Mouse (Mus musculus) embryonic facial prominence, embryonic 13.5 days (tissue): ENCODE measurements around the gene Prpf31. TPM values are rescaled to one million over a fixed set of nuclear protein-coding genes. Genes with fewer than 3 reads are reported as not detected.

Source experiments
- ATAC-seq: fragments of 200-750 bp; cut with Nextera tagmentation; 2 replicates; pipeline ENCODE4 v1.8.0; 2017; ENCODE audit warnings: low read depth; ENCODE audit not compliant: insufficient number of reproducible peaks, insufficient read depth, low FRiP score, low TSS enrichment
- H3K27ac ChIP-seq: fragments of 300-500 bp; sonication (generic); 2 replicates; pipeline ENCODE4 v1.5.1; 2015; ENCODE audit warnings: moderate library complexity, mild to moderate bottlenecking, inconsistent platforms
- H3K27me3 ChIP-seq: fragments of 300-500 bp; sonication (generic); 2 replicates; pipeline ENCODE4 v1.6.1; 2015; ENCODE audit warnings: mild to moderate bottlenecking, inconsistent platforms
- H3K36me3 ChIP-seq: fragments of 300-500 bp; sonication (generic); 2 replicates; pipeline ENCODE4 v1.6.1; 2015; ENCODE audit warnings: mild to moderate bottlenecking, inconsistent platforms
- H3K4me1 ChIP-seq: fragments of 300-500 bp; sonication (generic); 2 replicates; pipeline ENCODE4 v1.6.1; 2015; ENCODE audit warnings: inconsistent platforms
- H3K4me2 ChIP-seq: fragments of 300-500 bp; sonication (generic); 2 replicates; pipeline ENCODE4 v1.6.1; 2015; ENCODE audit warnings: moderate library complexity, mild to moderate bottlenecking, inconsistent platforms
- H3K4me3 ChIP-seq: fragments of 300-500 bp; sonication (generic); 2 replicates; pipeline ENCODE4 v1.5.1; 2015; ENCODE audit warnings: mild to moderate bottlenecking, inconsistent platforms
- H3K9ac ChIP-seq: fragments of 300-500 bp; sonication (generic); 2 replicates; pipeline ENCODE4 v1.6.1; 2015; ENCODE audit warnings: mild to moderate bottlenecking, inconsistent platforms
- H3K9me3 ChIP-seq: fragments of 300-500 bp; sonication (generic); 2 replicates; pipeline ENCODE4 v1.6.1; 2016; ENCODE audit warnings: inconsistent platforms
- WGBS: fragments of 180-500 bp; shearing (Covaris S2); methylation state at CpG from one replicate; pipeline ENCODE4 v1.1.7; 2015; ENCODE audit warnings: mixed read lengths; 5-methylcytosine and 5-hydroxymethylcytosine counted together
- polyA plus RNA-seq: library from polyadenylated mRNA; unstranded; fragments of >200 nt; fragmentation: Nextera tagmentation; extraction: Ambion mirVana; gene quantifications from 2 replicates; pipeline ENCODE4 v1.2.1, GENCODE M21; 2015

The Prpf31 gene
- polyA plus RNA-seq, 1 experiment from 2014 or later: 122 TPM

DNA sequence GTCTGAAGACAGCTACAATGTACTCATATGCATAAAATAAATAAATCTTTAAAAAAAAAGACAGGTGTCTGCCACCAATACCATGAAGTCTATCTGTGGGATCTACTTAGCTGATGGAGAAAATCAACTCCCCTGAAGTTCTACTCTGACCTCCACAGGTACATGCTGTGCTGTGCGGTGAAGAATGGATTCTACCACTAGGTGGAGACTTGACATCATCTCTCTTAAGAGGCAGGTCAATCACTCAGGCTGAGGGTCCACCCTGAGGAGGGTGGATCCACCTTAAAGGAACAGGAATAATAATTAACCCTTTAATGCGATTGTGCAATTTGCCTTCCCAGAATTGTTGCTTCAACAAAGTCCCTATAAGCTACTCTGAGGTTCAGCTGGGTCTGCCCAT is 23.0 kb upstream of the Prpf31 start:
- H3K4me3 ChIP-seq: no peak overlapping the region
- no peak for ATAC-seq
- no peaks in the 10 kb centered on the region for H3K4me1 ChIP-seq
- 22% methylated on average over 2 of the region's 2 CpGs for WGBS
- no peak overlapping the region for H3K9ac ChIP-seq
- no peaks in the 10 kb centered on the region for H3K27me3 ChIP-seq
- H3K9me3 ChIP-seq: no peaks in the 10 kb centered on the region
- H3K27ac ChIP-seq: no peak overlapping the region
- H3K4me2 ChIP-seq: no peak overlapping the region
- H3K36me3 ChIP-seq: no peaks in the 10 kb centered on the region

DNA sequence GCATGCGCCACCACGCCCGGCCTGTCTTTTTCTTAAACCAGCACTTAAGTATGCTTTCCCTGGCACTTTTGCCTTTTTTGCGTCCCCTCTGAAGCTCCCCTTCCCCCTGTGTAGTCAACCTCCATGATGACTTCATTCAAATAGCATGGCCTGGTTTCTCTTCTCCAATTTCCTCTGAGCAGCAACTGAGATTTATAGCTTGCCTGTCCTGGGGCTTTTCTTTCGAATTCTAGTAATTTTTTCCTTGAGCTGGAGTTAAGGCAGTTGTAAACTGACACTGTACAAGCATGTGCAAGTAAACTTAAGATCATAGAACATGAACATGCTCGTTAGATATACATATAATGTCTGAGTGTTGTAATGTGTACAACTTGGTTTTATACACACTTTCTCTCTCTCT is 22.4 kb upstream of the Prpf31 start:
- no peaks in the 10 kb centered on the region for H3K27me3 ChIP-seq
- WGBS: 74% methylated on average over 6 of the region's 6 CpGs

DNA sequence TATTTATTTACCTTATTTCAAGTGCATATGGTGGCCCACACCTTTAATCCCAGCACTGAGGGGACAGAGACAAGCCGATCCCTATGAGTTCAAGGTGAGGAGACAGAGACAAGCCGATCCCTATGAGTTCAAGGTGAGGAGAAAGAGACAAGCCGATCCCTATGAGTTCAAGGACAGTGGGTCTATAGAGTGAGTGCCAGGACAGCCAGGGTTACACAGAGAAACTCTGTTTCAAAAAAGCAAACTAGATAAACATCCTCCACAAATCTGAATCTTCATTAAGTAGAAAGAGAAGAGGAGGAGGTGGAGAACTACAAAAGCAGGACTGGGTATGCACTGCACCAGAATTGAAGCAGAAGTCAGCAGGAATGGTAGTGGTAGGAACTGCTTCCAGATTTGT is 21.1 kb upstream of the Prpf31 start:
- Histone ChIP-seq H3K27ac (no peak overlapping the region), H3K4me3 (no peak overlapping the region), H3K4me1 (no peaks in the 10 kb centered on the region), H3K4me2 (no peak overlapping the region), H3K27me3 (no peaks in the 10 kb centered on the region), H3K9me3 (no peaks in the 10 kb centered on the region), H3K9ac (no peak overlapping the region), H3K36me3 (no peaks in the 10 kb centered on the region)
- WGBS: 91% methylated on average over 3 of the region's 3 CpGs
- ATAC-seq: no peak

More for the DNA sequence above, 22.4 kb upstream of the Prpf31 start:
- Histone ChIP-seq H3K27ac (no peak overlapping the region), H3K4me1 (no peaks in the 10 kb centered on the region), H3K4me2 (no peak overlapping the region), H3K36me3 (no peaks in the 10 kb centered on the region), H3K9ac (no peak overlapping the region), H3K9me3 (no peaks in the 10 kb centered on the region), H3K4me3 (no peak overlapping the region)
- ATAC-seq: no peak

DNA sequence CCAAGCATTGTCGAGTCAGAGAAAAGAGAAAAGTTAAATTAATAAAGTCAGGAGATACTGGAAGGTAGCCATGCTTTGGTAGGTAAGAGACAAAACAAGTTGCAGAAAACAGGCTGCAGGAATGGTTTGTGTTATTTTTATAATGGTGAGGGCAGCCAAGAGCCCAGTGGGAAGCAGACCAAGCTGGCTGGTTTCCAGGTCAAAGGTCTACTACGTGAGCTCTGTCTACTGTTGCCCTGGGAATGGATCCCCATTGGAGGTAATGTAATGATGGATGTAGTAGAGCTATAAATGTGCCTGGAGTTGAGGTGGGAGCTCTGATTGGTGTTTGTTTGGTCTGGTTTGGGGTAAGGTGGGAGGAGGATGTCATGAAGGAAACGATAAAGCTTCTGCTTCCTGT is 20.7 kb upstream of the Prpf31 start:
- H3K27me3 ChIP-seq: no peaks in the 10 kb centered on the region
- WGBS: 68% methylated on average over 3 of the region's 3 CpGs
- no peaks in the 10 kb centered on the region for H3K36me3 ChIP-seq
- no peaks in the 10 kb centered on the region for H3K4me1 ChIP-seq
- no peak overlapping the region for H3K4me3 ChIP-seq
- ATAC-seq: no peak
- H3K9ac ChIP-seq: no peak overlapping the region
- H3K27ac ChIP-seq: no peak overlapping the region
- H3K4me2 ChIP-seq: no peak overlapping the region
- H3K9me3 ChIP-seq: no peaks in the 10 kb centered on the region

DNA sequence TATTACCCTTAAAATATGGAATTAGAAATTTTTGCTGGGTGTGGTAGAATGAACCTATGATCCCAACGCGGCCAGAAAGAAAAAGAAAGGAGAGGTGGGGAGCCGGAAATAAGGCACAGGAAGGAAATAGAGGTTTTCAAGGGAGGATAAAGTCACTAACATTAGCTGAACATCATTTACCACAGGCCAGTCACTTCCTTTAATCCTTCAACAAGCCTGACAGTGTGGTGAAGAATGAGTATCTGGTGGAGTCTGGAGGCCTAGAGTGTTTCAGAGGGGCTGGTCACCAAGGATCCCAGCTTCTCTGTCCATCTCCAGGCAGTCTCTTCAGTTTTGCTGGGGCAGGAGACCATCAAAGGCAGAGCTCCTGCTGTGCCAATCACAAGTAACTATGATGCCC is 19.3 kb upstream of the Prpf31 start:
- WGBS: 85% methylated on average over 3 of the region's 3 CpGs
- H3K9me3 ChIP-seq: no peaks in the 10 kb centered on the region
- no peaks in the 10 kb centered on the region for H3K36me3 ChIP-seq
- no peak overlapping the region for H3K4me3 ChIP-seq
- H3K27ac ChIP-seq: no peak overlapping the region
- no peaks in the 10 kb centered on the region for H3K4me1 ChIP-seq
- no peak for ATAC-seq
- H3K27me3 ChIP-seq: no peaks in the 10 kb centered on the region
- H3K4me2 ChIP-seq: no peak overlapping the region
- H3K9ac ChIP-seq: no peak overlapping the region

DNA sequence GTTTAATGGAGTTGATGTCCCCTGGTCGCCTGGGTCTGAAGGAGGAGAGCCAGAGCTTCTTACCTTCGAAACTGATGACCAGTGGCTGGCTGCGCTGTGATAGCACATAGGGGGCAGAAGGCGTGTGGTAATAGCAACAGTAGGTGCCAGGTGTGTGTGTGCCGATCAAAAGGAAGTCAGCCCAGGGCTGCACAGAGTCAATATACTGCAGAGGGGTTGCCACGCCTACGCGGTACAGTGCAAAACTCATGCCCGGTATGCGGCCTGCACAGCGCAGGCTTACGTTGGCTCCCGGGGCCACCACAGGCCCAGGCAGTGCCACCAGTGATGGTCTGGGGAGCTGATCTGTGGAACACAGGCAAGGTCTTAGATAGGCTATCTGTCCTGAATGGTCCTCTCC is 18.8 kb upstream of the Prpf31 start:
- no peak overlapping the region for H3K9ac ChIP-seq
- H3K4me2 ChIP-seq: no peak overlapping the region
- WGBS: 86% methylated on average over 13 of the region's 13 CpGs
- no peak overlapping the region for H3K4me3 ChIP-seq
- no peak overlapping the region for H3K27ac ChIP-seq
- no peak for ATAC-seq
- H3K36me3 ChIP-seq: no peaks in the 10 kb centered on the region
- no peaks in the 10 kb centered on the region for H3K9me3 ChIP-seq
- no peaks in the 10 kb centered on the region for H3K27me3 ChIP-seq
- no peaks in the 10 kb centered on the region for H3K4me1 ChIP-seq

DNA sequence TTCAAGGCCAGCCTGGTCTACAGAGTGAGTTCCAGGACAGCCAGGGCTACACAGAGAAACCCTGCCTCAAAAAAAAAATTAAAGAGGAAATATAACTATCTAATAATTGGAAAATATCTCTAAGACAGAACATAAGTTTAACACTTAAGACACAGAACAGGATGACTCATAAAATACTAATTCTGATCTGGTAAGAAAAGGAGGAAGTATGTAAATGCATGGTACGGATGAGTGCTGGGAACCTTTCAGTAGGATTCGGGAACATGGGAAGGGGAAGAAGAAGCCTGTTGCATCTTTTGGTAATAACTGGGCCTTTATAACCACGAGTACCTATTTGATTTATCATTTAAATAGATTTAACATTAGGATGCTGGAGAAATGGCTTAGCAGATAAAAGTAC is 15.8 kb upstream of the Prpf31 start:
- H3K4me3 ChIP-seq: no peak overlapping the region
- no peaks in the 10 kb centered on the region for H3K27me3 ChIP-seq
- peaks cover 6% of the 10 kb centered on the region for H3K4me1 ChIP-seq
- H3K9ac ChIP-seq: no peak overlapping the region
- no peak for ATAC-seq
- peaks cover 3% of the 10 kb centered on the region; the same call in 1 of the 2 replicates for H3K36me3 ChIP-seq
- 71% methylated on average over 3 of the region's 3 CpGs for WGBS
- H3K9me3 ChIP-seq: no peaks in the 10 kb centered on the region
- no peak overlapping the region for H3K27ac ChIP-seq
- H3K4me2 ChIP-seq: no peak overlapping the region

DNA sequence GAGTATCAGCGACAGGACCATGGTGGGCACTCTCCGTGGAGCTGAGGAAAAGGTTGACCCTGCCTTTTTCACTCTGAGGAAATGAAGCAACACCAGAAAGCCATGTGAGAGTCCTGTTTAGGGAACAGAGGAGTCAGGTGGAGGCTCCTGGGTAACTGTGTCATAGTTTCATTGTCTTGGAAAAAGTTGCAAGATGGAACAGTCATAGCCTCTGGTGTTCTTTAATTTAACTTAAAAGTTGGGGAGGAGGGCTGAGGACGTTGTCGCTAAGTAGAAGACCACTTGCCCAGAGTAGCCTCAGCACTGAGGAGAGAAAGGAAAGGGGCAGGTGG is 13.8 kb upstream of the Prpf31 start, which contains the start of gene Oscar:
Oscar (minus strand) TSS at position 101 of the 332 bp plus-strand sequence.
- H3K27me3 ChIP-seq: no peaks in the 10 kb centered on the region
- 73% methylated on average over 4 of the region's 4 CpGs for WGBS
- no peak for ATAC-seq
- 0 out of 2 replicates have a peak within 1 kb of the TSS, but pooled peaks have one; percentile 26 for H3K4me2 ChIP-seq
- H3K4me1 ChIP-seq: peaks cover 6% of the 10 kb centered on the region
- H3K9ac ChIP-seq: no peak within 1 kb of the TSS
- no peak within 1 kb of the TSS for H3K27ac ChIP-seq
- peak within 1 kb of the TSS; percentile 82 for H3K4me3 ChIP-seq
- no peaks in the 10 kb centered on the region for H3K9me3 ChIP-seq
- peaks cover 23% of the 10 kb centered on the region for H3K36me3 ChIP-seq

DNA sequence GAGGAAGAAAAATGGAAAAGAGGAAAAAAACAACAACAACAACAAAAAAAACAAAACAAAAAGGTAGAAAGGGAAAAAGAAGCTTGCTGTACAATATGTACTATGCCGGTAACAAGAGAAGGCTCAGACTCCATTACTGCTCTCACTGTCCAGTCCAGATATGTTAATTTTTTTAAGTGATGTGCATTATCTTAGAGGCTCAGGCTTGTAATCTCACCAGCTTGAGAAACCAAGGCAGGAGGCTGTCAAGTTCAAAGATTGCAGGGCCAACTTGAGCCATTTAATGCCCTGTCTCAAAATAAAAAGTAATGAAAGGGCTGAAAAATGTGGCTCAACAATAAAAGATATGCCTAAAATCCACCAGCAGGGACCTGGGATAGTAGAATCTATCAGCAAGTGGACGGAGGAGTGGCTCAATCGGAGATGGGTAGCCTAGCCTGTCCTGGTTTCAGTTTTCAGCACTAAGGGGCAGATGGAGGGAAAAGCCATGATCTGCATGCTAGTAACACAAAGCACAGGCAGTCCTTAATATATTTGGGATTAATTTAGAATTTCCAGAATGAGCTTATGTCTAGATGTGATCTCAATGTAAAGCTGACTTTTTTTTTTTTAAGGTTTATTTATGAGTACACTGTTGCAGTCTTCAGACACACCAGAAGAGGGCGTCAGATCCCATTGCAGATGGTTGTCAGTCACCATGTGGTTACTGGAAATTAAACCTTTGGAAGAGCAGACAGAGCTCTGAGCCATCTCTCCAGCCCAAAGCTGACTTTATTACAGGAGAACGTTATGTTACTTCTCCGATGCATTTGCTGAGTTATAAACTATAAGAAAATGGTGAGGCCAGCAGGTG is 13.2 kb upstream of the Prpf31 start:
- H3K27ac ChIP-seq: no peak overlapping the region
- H3K9me3 ChIP-seq: no peaks in the 10 kb centered on the region
- no peak overlapping the region for H3K9ac ChIP-seq
- WGBS: 37% methylated on average over 6 of the region's 6 CpGs
- H3K4me1 ChIP-seq: peaks cover 6% of the 10 kb centered on the region
- H3K27me3 ChIP-seq: no peaks in the 10 kb centered on the region
- peaks cover 25% of the 10 kb centered on the region for H3K36me3 ChIP-seq
- 0 out of 2 replicates have a peak overlapping the region, but pooled peaks have one; percentile 26 for H3K4me2 ChIP-seq
- peak overlapping the region; percentile 82 for H3K4me3 ChIP-seq
- no peak for ATAC-seq

DNA sequence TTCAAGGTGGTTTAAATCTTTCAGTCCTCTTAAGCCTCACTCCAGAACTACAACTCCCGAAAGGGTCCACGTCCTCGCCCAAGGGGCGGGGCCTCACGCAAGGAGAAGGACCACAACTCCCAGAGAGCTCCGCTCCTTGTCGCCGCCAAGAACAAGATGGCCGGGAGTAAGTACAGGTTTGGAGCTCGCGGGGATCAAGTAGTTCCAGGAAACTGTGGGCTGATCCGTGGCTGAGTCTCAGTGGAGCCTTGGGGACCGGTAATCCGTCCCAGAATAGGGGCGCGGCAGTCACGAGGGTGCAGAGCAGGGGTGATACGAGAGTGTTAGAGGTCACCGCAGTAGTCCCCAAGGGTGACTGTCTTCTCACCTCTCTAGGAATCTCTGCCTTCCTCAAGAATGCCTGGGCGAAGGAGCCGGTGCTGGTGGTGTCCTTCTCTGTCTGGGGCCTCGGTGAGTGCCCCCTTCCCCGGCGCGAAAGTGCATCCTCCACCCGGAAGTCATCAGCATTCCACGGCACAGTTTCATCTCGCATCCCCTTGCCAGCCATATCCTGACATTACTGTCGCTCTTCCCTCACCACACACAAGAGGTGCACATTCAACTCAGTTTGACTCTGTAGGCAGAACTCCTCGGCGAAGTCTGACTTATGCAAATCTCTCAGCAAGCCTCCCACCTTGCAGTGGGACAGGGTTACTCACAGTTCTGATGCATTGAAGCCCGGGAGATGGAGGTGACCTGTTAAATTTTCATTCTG is 12.4 kb upstream of the Prpf31 start, which contains the start of gene Ndufa3:
Ndufa3 (plus strand) TSS at position 132 of the 754 bp plus-strand sequence.
- peak within 1 kb of the TSS; percentile 85 for H3K4me2 ChIP-seq
- H3K4me1 ChIP-seq: peaks cover 6% of the 10 kb centered on the region
- under 1% methylated on average over 32 of the region's 32 CpGs for WGBS
- no peaks in the 10 kb centered on the region for H3K27me3 ChIP-seq
- H3K36me3 ChIP-seq: peaks cover 31% of the 10 kb centered on the region
- peak within 1 kb of the TSS; percentile 73 for H3K27ac ChIP-seq
- ATAC-seq: peak; percentile 92
- H3K9ac ChIP-seq: peak within 1 kb of the TSS; percentile 89
- peak within 1 kb of the TSS; percentile 82 for H3K4me3 ChIP-seq
- H3K9me3 ChIP-seq: no peaks in the 10 kb centered on the region

DNA sequence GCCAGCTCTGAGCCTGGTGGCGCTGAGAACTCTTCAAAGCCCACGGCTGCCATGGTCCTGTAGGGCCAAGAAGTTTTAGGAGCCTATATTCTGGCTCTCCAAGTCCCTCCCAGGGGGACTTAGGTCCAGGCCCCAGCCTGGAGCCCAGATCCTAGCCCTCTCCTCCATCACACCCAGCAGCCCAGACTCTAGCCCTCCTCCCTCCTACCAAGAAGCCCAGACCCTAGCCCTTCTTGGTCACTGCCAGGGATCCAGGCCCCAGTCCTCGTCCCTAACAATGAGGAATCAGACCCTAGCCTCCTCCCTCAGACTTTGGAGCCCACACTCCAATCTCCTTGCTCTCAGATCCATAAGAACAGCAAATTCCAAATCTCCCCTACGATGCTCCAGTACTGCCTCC is 755 bp upstream of the Prpf31 start:
- WGBS: 39% methylated on average over 4 of the region's 4 CpGs
- H3K4me2 ChIP-seq: peak overlapping the region; percentile 99
- H3K4me3 ChIP-seq: peak overlapping the region; percentile 75
- H3K9ac ChIP-seq: peak overlapping the region; percentile 87
- no peaks in the 10 kb centered on the region for H3K27me3 ChIP-seq
- peak overlapping the region; percentile 84; the same call in 1 of the 2 replicates for H3K27ac ChIP-seq
- ATAC-seq: no peak
- H3K4me1 ChIP-seq: peaks cover 25% of the 10 kb centered on the region
- H3K36me3 ChIP-seq: peaks cover 36% of the 10 kb centered on the region
- H3K9me3 ChIP-seq: no peaks in the 10 kb centered on the region

DNA sequence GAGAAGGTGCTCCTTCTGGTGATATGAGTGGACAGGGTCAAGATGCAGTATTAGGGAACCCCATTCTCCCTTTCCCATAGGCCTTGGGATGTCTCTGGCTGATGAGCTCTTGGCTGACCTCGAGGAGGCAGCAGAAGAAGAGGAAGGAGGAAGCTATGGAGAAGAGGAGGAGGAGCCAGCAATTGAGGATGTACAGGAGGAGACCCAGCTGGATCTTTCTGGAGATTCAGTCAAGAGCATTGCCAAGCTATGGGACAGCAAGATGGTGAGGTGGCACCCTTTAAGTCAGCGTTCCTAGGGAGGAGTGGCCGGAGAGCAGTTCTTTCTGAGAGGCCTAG is 662 bp downstream of the Prpf31 start:
- H3K4me3 ChIP-seq: peak overlapping the region; percentile 75
- peak overlapping the region; percentile 99 for H3K4me2 ChIP-seq
- peaks cover 43% of the 10 kb centered on the region for H3K36me3 ChIP-seq
- H3K4me1 ChIP-seq: peaks cover 25% of the 10 kb centered on the region
- no peaks in the 10 kb centered on the region for H3K27me3 ChIP-seq
- WGBS: 56% methylated on average over 3 of the region's 3 CpGs
- no peak overlapping the region for H3K27ac ChIP-seq
- peak overlapping the region; percentile 87 for H3K9ac ChIP-seq
- H3K9me3 ChIP-seq: no peaks in the 10 kb centered on the region
- ATAC-seq: no peak
